Mouse (Mus musculus) heart, postnatal 0 days (tissue): ENCODE results near the gene Mrpl38. TPM values are rescaled to one million over a fixed set of nuclear protein-coding genes. Genes with fewer than 3 reads are reported as not detected.

Experiments
- ATAC-seq: fragments of 200-750 bp; cut with Nextera tagmentation; 2 replicates; pipeline ENCODE4 v1.8.0; 2017; ENCODE audit warnings: low read depth, moderate number of reproducible peaks, moderate library complexity; ENCODE audit not compliant: insufficient read depth
- DNase-seq: peaks from one replicate; pipeline ENCODE4 v3.0.0-alpha.2; 2016; ENCODE audit warnings: low spot score
- H3K27ac ChIP-seq: fragments of 300-500 bp; sonication (generic); 2 replicates; pipeline ENCODE4 v1.5.1; 2014; ENCODE audit warnings: low read depth, mild to moderate bottlenecking
- H3K27me3 ChIP-seq: fragments of 300-500 bp; sonication (generic); 2 replicates; pipeline ENCODE4 v1.6.1; 2014; ENCODE audit warnings: low read length, mixed read lengths; ENCODE audit not compliant: control insufficient read depth, insufficient read depth
- H3K36me3 ChIP-seq: fragments of 300-500 bp; sonication (generic); replicated peaks from 2 replicates; pipeline ENCODE4 v1.6.1; 2014; ENCODE audit warnings: low read length, mixed read lengths; ENCODE audit not compliant: control insufficient read depth, insufficient read depth
- H3K4me1 ChIP-seq: fragments of 300-500 bp; sonication (generic); 2 replicates; pipeline ENCODE4 v1.6.1; 2014; ENCODE audit warnings: antibody characterized with exemption; ENCODE audit not compliant: control insufficient read depth, insufficient read depth
- H3K4me2 ChIP-seq: fragments of 300-500 bp; sonication (generic); 2 replicates; pipeline ENCODE4 v1.6.1; 2014; ENCODE audit warnings: low read depth, mild to moderate bottlenecking, low read length, moderate library complexity
- H3K4me3 ChIP-seq: fragments of 300-500 bp; sonication (generic); 2 replicates; pipeline ENCODE4 v1.5.1; 2014; ENCODE audit warnings: low read depth, low read length
- H3K9ac ChIP-seq: fragments of 300-500 bp; sonication (generic); replicated peaks from 2 replicates; pipeline ENCODE4 v1.6.1; 2014; ENCODE audit warnings: low read depth, low read length, mixed read lengths
- H3K9me3 ChIP-seq: fragments of 300-500 bp; sonication (generic); replicated peaks from 2 replicates; pipeline ENCODE4 v1.6.1; 2016; ENCODE audit warnings: low read length; ENCODE audit not compliant: control insufficient read depth
- CTCF ChIP-seq: IDR thresholded peaks from 2 replicates; pipeline ENCODE4 v1.5.1; 2016; ENCODE audit warnings: antibody characterized with exemption, control low read depth, low read depth
- EP300 ChIP-seq: IDR thresholded peaks from 2 replicates; pipeline ENCODE4 v1.6.1; 2016; ENCODE audit warnings: antibody characterized with exemption, low read depth
- WGBS: fragments of 180-500 bp; shearing (Covaris S2); extraction: QIAGEN DNeasy Blood & Tissue Kit; methylation state at CpG from one replicate; pipeline ENCODE4 v1.1.7; 2014; 5-methylcytosine and 5-hydroxymethylcytosine counted together
- polyA plus RNA-seq: library from polyadenylated mRNA; unstranded; fragments of >200 nt; fragmentation: Nextera tagmentation; extraction: Ambion mirVana; gene quantifications from 2 replicates; pipeline ENCODE4 v1.2.1, GENCODE M21; 2015
- total RNA-seq: library from RNA; depleted of rRNA; stranded (reverse); fragments of >200 nt; gene quantifications from 2 replicates; pipeline ENCODE4 v1.2.3, GENCODE M21; 2014; ENCODE audit warnings: low replicate concordance

The Mrpl38 gene
- total and polyA plus RNA-seq, 2 experiments from 2014 or later, result 79.1 to 114 TPM

- Histone ChIP-seq H3K27me3 (no peaks in the 10 kb centered on the region), H3K9me3 (no peaks in the 10 kb centered on the region), H3K9ac (0 out of 2 replicates have a peak overlapping the region, but pooled peaks have one; percentile 5), H3K4me3 (no peak overlapping the region), H3K36me3 (peaks cover 14% of the 10 kb centered on the region; the same call in 1 of the 2 replicates), H3K27ac (peak overlapping the region; percentile 88), H3K4me2 (peak overlapping the region; percentile 32), H3K4me1 (peaks cover 65% of the 10 kb centered on the region)
- TF ChIP-seq CTCF (no peak), EP300 (peak; percentile 76)
- ATAC-seq (peak; percentile 72), DNase-seq (peak; percentile 94)
- WGBS, result 17% methylated on average over 14 of the region's 14 CpGs
These were observed 34.5 kb downstream of the Mrpl38 start for GRCm38 (mm10) chr11:116104006-116104646.

- Histone ChIP-seq H3K27me3 (no peaks in the 10 kb centered on the region), H3K4me1 (peaks cover 69% of the 10 kb centered on the region), H3K4me2 (peak overlapping the region; percentile 32; the same call in 1 of the 2 replicates), H3K9me3 (no peaks in the 10 kb centered on the region), H3K36me3 (peaks cover 14% of the 10 kb centered on the region; the same call in 1 of the 2 replicates), H3K9ac (no peak overlapping the region), H3K4me3 (no peak overlapping the region), H3K27ac (peak overlapping the region; percentile 88)
- ATAC-seq (no peak), DNase-seq (peak; percentile 62)
- 21% methylated on average over 12 of the region's 12 CpGs for WGBS
- TF ChIP-seq EP300, result no peak
- TF ChIP-seq CTCF, result no peak
These were observed 35.1 kb downstream of the Mrpl38 start for GRCm38 (mm10) chr11:116103572-116103971.

- Histone ChIP-seq H3K9ac (peak overlapping the region; percentile 22; the same call in 1 of the 2 replicates), H3K4me2 (no peak overlapping the region; the same call in 1 of the 2 replicates), H3K9me3 (no peaks in the 10 kb centered on the region), H3K4me1 (peaks cover 59% of the 10 kb centered on the region), H3K36me3 (peaks cover 14% of the 10 kb centered on the region; the same call in 1 of the 2 replicates), H3K27me3 (no peaks in the 10 kb centered on the region), H3K27ac (peak overlapping the region; percentile 88), H3K4me3 (no peak overlapping the region)
- 52% methylated on average over 3 of the region's 4 CpGs for WGBS
- ATAC-seq (no peak), DNase-seq (no peak)
- TF ChIP-seq CTCF, result no peak
- no peak for TF ChIP-seq EP300
These were observed 36.2 kb downstream of the Mrpl38 start for GRCm38 (mm10) chr11:116102472-116102871.

GRCm38 (mm10) chr11:116101931-116102381 lies 36.7 kb downstream of the Mrpl38 start:
- no peaks in the 10 kb centered on the region for H3K9me3 ChIP-seq
- ATAC-seq (peak; percentile 49), DNase-seq (peak; percentile 77)
- H3K27ac ChIP-seq, result peak overlapping the region; percentile 82
- no peaks in the 10 kb centered on the region for H3K27me3 ChIP-seq
- peak overlapping the region; percentile 22; the same call in 1 of the 2 replicates for H3K9ac ChIP-seq
- H3K4me1 ChIP-seq, result peaks cover 55% of the 10 kb centered on the region
- 26% methylated on average over 11 of the region's 11 CpGs for WGBS
- H3K36me3 ChIP-seq, result peaks cover 14% of the 10 kb centered on the region; the same call in 1 of the 2 replicates
- no peak overlapping the region for H3K4me3 ChIP-seq
- TF ChIP-seq CTCF (0 out of 2 replicates have a peak, but pooled peaks have one; percentile 12), EP300 (peak; percentile 48; the same call in 1 of the 2 replicates)
- no peak overlapping the region; the same call in 1 of the 2 replicates for H3K4me2 ChIP-seq

- TF ChIP-seq EP300 (no peak), CTCF (no peak)
- DNase-seq (no peak), ATAC-seq (no peak)
- no peaks in the 10 kb centered on the region for H3K27me3 ChIP-seq
- H3K4me2 ChIP-seq, result no peak overlapping the region
- H3K27ac ChIP-seq, result peak overlapping the region; percentile 82
- peaks cover 52% of the 10 kb centered on the region for H3K4me1 ChIP-seq
- H3K9ac ChIP-seq, result no peak overlapping the region
- peaks cover 8% of the 10 kb centered on the region; the same call in 1 of the 2 replicates for H3K36me3 ChIP-seq
- 73% methylated on average over 7 of the region's 7 CpGs for WGBS
- no peak overlapping the region for H3K4me3 ChIP-seq
- no peaks in the 10 kb centered on the region for H3K9me3 ChIP-seq
These were observed 37.8 kb downstream of the Mrpl38 start for GRCm38 (mm10) chr11:116100839-116101238.
